Mouse (Mus musculus) stomach, embryonic 14.5 days (tissue): Measurements from ENCODE around the gene Gpr61. TPM values are rescaled to one million over a fixed set of nuclear protein-coding genes. Genes with fewer than 3 reads are reported as not detected.

Experiments
- ATAC-seq: fragments of 200-750 bp; cut with Nextera tagmentation; 2 replicates; pipeline ENCODE4 v1.8.0; 2017; ENCODE audit warnings: low read depth, moderate TSS enrichment; ENCODE audit not compliant: insufficient number of reproducible peaks, insufficient read depth, low FRiP score
- H3K27ac ChIP-seq: fragments of 300-500 bp; sonication (generic); 2 replicates; pipeline ENCODE4 v1.5.1; 2014; ENCODE audit warnings: mild to moderate bottlenecking, low read length, moderate library complexity, mixed read lengths
- H3K27me3 ChIP-seq: fragments of 300-500 bp; sonication (generic); 2 replicates; pipeline ENCODE4 v1.6.1; 2014; ENCODE audit warnings: low read length, control low read depth, mixed read lengths; ENCODE audit not compliant: control insufficient read depth, insufficient read depth
- H3K36me3 ChIP-seq: fragments of 300-500 bp; sonication (generic); 2 replicates; pipeline ENCODE4 v1.6.1; 2014; ENCODE audit warnings: mild to moderate bottlenecking, control low read depth, low read length, moderate library complexity, mixed read lengths; ENCODE audit not compliant: control insufficient read depth, insufficient read depth
- H3K4me1 ChIP-seq: fragments of 300-500 bp; sonication (generic); 2 replicates; pipeline ENCODE4 v1.6.1; 2014; ENCODE audit warnings: low read length, control low read depth, mixed read lengths; ENCODE audit not compliant: control insufficient read depth, insufficient read depth
- H3K4me2 ChIP-seq: fragments of 300-500 bp; sonication (generic); replicated peaks from 2 replicates; pipeline ENCODE4 v1.6.1; 2014; ENCODE audit warnings: low read depth, low read length, control low read depth
- H3K4me3 ChIP-seq: fragments of 300-500 bp; sonication (generic); 2 replicates; pipeline ENCODE4 v1.5.1; 2014; ENCODE audit warnings: low read depth, low read length, control low read depth
- H3K9ac ChIP-seq: fragments of 300-500 bp; sonication (generic); replicated peaks from 2 replicates; pipeline ENCODE4 v1.6.1; 2014; ENCODE audit warnings: low read depth, mild to moderate bottlenecking, control low read depth, low read length, moderate library complexity, mixed read lengths
- H3K9me3 ChIP-seq: fragments of 300-500 bp; sonication (generic); 2 replicates; pipeline ENCODE4 v1.6.1; 2016; ENCODE audit warnings: low read depth, low read length, control low read depth; ENCODE audit not compliant: control insufficient read depth
- WGBS: fragments of 180-500 bp; shearing (Covaris S2); extraction: QIAGEN DNeasy Blood & Tissue Kit; methylation state at CpG from one replicate; pipeline ENCODE4 v1.1.7; 2014; 5-methylcytosine and 5-hydroxymethylcytosine counted together
- polyA plus RNA-seq: library from polyadenylated mRNA; unstranded; fragments of >200 nt; fragmentation: Nextera tagmentation; extraction: Ambion mirVana; gene quantifications from 2 replicates; pipeline ENCODE4 v1.2.1, GENCODE M21; 2014

Gene Gpr61
- polyA plus RNA-seq, 1 experiment from 2014 or later: 0.26 TPM

- no peak for ATAC-seq
- no peak overlapping the region for H3K27ac ChIP-seq
- 2% methylated on average over 16 of the region's 16 CpGs for WGBS
Observed at GRCm38 (mm10) chr3:108185460-108186097, 30.9 kb upstream of the Gpr61 start.

GRCm38 (mm10) chr3:108184742-108185141 is 30.1 kb upstream of the Gpr61 start:
- 78% methylated on average over 3 of the region's 3 CpGs for WGBS
- H3K4me3 ChIP-seq: no peak overlapping the region
- H3K4me1 ChIP-seq: peaks cover under 1% of the 10 kb centered on the region; the same call in 1 of the 2 replicates
- no peaks in the 10 kb centered on the region for H3K27me3 ChIP-seq
- no peak overlapping the region for H3K27ac ChIP-seq
- no peak overlapping the region for H3K4me2 ChIP-seq
- H3K36me3 ChIP-seq: no peaks in the 10 kb centered on the region
- no peak for ATAC-seq
- H3K9me3 ChIP-seq: no peaks in the 10 kb centered on the region
- H3K9ac ChIP-seq: no peak overlapping the region

More at GRCm38 (mm10) chr3:108185460-108186097, 30.9 kb upstream of the Gpr61 start:
- Histone ChIP-seq H3K9ac (peak overlapping the region; percentile 47; the same call in 1 of the 2 replicates), H3K36me3 (no peaks in the 10 kb centered on the region), H3K27me3 (no peaks in the 10 kb centered on the region), H3K4me3 (peak overlapping the region; percentile 63), H3K9me3 (no peaks in the 10 kb centered on the region), H3K4me2 (peak overlapping the region; percentile 82), H3K4me1 (peaks cover 2% of the 10 kb centered on the region; the same call in 1 of the 2 replicates)

- Histone ChIP-seq H3K9me3 (no peaks in the 10 kb centered on the region), H3K4me3 (no peak overlapping the region), H3K4me2 (no peak overlapping the region), H3K27ac (no peak overlapping the region), H3K4me1 (0 out of 2 replicates have a peak, but pooled peaks cover under 1% of the 10 kb centered on the region), H3K36me3 (no peaks in the 10 kb centered on the region), H3K9ac (no peak overlapping the region), H3K27me3 (no peaks in the 10 kb centered on the region)
- 56% methylated on average over 2 of the region's 2 CpGs for WGBS
- no peak for ATAC-seq
Observed at GRCm38 (mm10) chr3:108180514-108180913, 25.8 kb upstream of the Gpr61 start.

DNA sequence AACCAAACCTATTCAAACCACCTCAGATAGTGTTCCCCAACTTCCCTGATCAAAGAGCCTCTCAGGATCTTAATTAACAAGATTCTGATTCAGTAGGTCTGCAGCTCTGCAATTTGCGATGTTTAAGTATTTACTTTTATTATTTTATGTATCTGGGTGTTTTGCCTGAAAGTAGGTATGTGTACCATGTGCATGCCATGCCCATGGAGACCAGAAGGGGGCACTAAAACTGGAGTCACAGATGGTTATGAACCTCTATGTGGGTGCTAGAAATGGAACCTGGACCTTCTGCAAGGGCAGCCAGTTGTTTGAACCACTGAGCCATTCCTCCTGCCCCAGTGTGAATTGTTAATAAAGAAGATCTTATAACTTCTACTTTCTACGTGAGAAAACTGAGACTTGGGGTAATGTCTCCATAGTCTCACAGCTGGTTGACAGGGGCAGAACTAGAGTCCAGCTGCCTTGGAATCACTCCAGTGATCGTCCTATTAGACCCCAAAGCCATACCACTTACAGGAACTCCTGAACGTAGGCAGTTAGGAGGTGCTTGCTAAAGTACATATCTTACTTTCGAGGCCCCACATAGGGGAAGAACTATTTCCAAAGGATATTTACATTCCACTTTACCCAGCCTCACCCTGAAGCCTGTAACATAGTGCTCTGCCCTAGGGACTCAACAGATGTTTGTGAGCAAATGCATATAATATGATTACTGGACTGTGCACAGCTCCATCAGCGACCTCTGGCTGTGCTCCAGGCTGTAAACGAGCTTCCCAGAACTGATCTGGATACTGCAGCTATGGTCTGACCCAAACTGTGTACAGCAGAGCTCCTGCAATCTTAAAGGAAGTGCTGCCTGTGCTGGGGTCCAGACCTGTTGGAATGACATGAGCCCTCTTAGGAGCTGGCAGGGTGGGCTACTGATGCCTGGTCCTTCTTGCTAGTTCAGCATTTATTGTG is 24.4 kb upstream of the Gpr61 start:
- no peak overlapping the region for H3K9ac ChIP-seq
- no peaks in the 10 kb centered on the region for H3K36me3 ChIP-seq
- WGBS: 49% methylated on average over 7 of the region's 7 CpGs
- no peaks in the 10 kb centered on the region for H3K9me3 ChIP-seq
- peaks cover 7% of the 10 kb centered on the region; the same call in 1 of the 2 replicates for H3K4me1 ChIP-seq
- ATAC-seq: peak; percentile 80; the same call in 1 of the 2 replicates
- no peaks in the 10 kb centered on the region for H3K27me3 ChIP-seq
- no peak overlapping the region for H3K4me3 ChIP-seq
- H3K27ac ChIP-seq: no peak overlapping the region
- H3K4me2 ChIP-seq: no peak overlapping the region

- Histone ChIP-seq H3K9me3 (no peaks in the 10 kb centered on the region), H3K27me3 (no peaks in the 10 kb centered on the region), H3K27ac (0 out of 2 replicates have a peak overlapping the region, but pooled peaks have one; percentile 23), H3K4me1 (peaks cover 7% of the 10 kb centered on the region; the same call in 1 of the 2 replicates), H3K4me2 (0 out of 2 replicates have a peak overlapping the region, but pooled peaks have one; percentile 15), H3K4me3 (no peak overlapping the region), H3K36me3 (no peaks in the 10 kb centered on the region), H3K9ac (no peak overlapping the region)
- peak; percentile 47; the same call in 1 of the 2 replicates for ATAC-seq
- 22% methylated on average over 14 of the region's 14 CpGs for WGBS
Observed at GRCm38 (mm10) chr3:108174672-108175531, 20.2 kb upstream of the Gpr61 start.

DNA sequence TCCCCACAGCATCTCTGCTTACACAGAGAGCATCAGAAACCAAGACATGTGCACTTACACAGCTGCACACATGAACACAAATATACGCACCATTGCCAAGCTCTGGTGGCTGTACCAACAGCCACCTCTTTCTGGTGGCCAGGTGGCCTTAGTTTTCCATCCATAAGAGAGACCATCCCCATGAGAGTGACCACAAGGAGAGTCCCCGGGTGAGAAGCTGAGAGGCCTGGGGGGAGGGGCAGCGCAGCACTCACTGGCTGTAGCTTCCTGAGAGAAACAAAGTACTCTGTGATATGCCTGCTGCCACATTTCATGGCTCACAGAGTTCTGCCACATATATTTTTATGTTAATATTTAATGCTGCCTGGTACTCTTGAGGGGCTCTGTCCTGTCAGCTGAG is 14.5 kb upstream of the Gpr61 start:
- no peak overlapping the region for H3K27ac ChIP-seq
- H3K4me1 ChIP-seq: peaks cover 10% of the 10 kb centered on the region
- no peaks in the 10 kb centered on the region for H3K9me3 ChIP-seq
- H3K9ac ChIP-seq: no peak overlapping the region
- no peak overlapping the region for H3K4me3 ChIP-seq
- no peaks in the 10 kb centered on the region for H3K36me3 ChIP-seq
- ATAC-seq: no peak
- no peaks in the 10 kb centered on the region for H3K27me3 ChIP-seq
- 52% methylated on average over 3 of the region's 3 CpGs for WGBS
- no peak overlapping the region for H3K4me2 ChIP-seq

- peaks cover 10% of the 10 kb centered on the region for H3K4me1 ChIP-seq
- H3K36me3 ChIP-seq: no peaks in the 10 kb centered on the region
- H3K27ac ChIP-seq: no peak overlapping the region
- no peaks in the 10 kb centered on the region for H3K27me3 ChIP-seq
- H3K9me3 ChIP-seq: no peaks in the 10 kb centered on the region
- H3K9ac ChIP-seq: no peak overlapping the region
- no peak overlapping the region for H3K4me3 ChIP-seq
- 50% methylated on average over 14 of the region's 14 CpGs for whole genome bisulfite sequencing
- H3K4me2 ChIP-seq: no peak overlapping the region
- ATAC-seq: no peak
Observed at GRCm38 (mm10) chr3:108167499-108167898, 12.8 kb upstream of the Gpr61 start.
